Mouse (Mus musculus): ENCODE results near the gene Fbxo28. TPM values are rescaled to one million over a fixed set of nuclear protein-coding genes. Genes with fewer than 3 reads are reported as not detected.

Gene Fbxo28
- polyA plus RNA-seq, 1 experiment: not detected

DNA sequence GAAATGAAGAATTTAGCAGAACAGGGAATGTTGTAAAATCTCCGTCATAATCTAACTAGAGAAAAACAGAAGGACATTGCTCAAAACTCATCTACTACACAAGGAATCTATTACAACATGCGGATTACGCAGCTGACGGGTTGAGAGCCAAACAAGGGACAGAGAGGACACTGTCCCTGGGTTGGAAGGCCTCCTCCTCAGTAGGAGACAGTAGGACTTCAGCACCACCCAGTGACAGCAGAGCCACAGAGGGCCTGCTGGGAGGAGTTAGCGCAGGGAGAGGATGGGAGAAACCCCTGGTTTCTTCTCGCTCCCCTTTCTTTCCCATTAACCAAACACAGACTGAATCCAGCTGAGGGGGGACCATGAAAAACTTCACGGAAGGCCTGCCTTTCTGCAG, 53.6 kb downstream of the Fbxo28 start:
- Histone ChIP-seq H3K4me3 (ENCODE audit: insufficient read depth, low read depth, low read length) (no peak overlapping the region), H3K27ac (ENCODE audit: insufficient read depth, low read depth, low read length) (no peak overlapping the region), H3K4me1 (ENCODE audit: control insufficient read depth, insufficient read depth, low read length) (peaks cover 5% of the 10 kb centered on the region)
- 84% methylated on average over 7 of the region's 7 CpGs for WGBS
- TF ChIP-seq POLR2A (IDR thresholded peaks at IDR 0.05; ENCODE audit: insufficient read depth, low read depth, low read length) (no peak), CTCF (IDR thresholded peaks at IDR 0.05; ENCODE audit: insufficient read depth, low read depth, low read length) (no peak)

DNA sequence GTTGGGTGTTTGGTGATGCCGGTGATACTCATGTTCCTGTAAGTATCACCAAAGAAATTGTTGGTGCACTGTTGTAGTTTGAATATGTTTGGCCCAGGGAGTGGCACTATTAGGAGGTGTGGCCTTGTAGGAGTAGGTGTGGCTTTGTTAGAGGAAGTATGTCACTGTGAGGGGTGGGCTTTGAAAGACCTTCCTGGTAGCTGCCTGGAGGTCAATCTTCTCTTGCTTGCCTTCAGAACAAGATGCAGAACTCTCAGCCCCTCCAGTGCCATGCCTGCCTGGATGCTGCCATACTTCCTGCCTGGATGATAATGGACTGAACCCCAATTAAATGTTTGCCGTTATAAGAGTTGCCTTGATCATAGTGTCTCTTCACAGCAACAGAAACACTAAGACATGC, 56.6 kb downstream of the Fbxo28 start:
- no peak overlapping the region for H3K4me3 ChIP-seq (ENCODE audit: insufficient read depth, low read depth, low read length)
- WGBS: 90% methylated on average over 2 of the region's 2 CpGs
- no peak overlapping the region for H3K27ac ChIP-seq (ENCODE audit: insufficient read depth, low read depth, low read length)
- H3K4me1 ChIP-seq (ENCODE audit: control insufficient read depth, insufficient read depth, low read length): peaks cover 11% of the 10 kb centered on the region
- no peak for TF ChIP-seq POLR2A (IDR thresholded peaks at IDR 0.05; ENCODE audit: insufficient read depth, low read depth, low read length)
- no peak for TF ChIP-seq CTCF (IDR thresholded peaks at IDR 0.05; ENCODE audit: insufficient read depth, low read depth, low read length)

DNA sequence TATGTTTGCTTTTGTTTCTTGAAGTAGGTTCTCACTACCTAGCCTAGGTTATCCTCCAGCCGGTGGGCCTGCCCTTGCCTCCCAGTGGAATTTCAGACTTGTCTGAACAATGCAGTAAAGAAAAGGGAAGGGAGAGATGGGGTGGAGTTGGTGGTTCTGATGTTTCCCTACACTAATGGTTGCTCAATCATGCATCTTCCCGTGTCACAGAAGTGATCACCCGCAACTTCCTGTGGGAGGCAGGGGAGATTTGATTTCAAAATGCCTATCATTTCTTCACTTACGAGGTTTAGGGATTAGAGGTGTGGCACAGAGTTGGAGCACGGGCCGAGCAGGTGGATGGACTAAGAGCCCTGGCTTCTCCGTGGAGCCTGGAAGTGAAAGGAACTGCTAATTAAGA, 58.2 kb downstream of the Fbxo28 start:
- 39% methylated on average over 7 of the region's 7 CpGs for WGBS
- Histone ChIP-seq H3K27ac (ENCODE audit: insufficient read depth, low read depth, low read length) (no peak overlapping the region), H3K4me3 (ENCODE audit: insufficient read depth, low read depth, low read length) (peak overlapping the region; percentile 15), H3K4me1 (ENCODE audit: control insufficient read depth, insufficient read depth, low read length) (peaks cover 13% of the 10 kb centered on the region)
- TF ChIP-seq POLR2A (IDR thresholded peaks at IDR 0.05; ENCODE audit: insufficient read depth, low read depth, low read length) (no peak), CTCF (IDR thresholded peaks at IDR 0.05; ENCODE audit: insufficient read depth, low read depth, low read length) (no peak)

DNA sequence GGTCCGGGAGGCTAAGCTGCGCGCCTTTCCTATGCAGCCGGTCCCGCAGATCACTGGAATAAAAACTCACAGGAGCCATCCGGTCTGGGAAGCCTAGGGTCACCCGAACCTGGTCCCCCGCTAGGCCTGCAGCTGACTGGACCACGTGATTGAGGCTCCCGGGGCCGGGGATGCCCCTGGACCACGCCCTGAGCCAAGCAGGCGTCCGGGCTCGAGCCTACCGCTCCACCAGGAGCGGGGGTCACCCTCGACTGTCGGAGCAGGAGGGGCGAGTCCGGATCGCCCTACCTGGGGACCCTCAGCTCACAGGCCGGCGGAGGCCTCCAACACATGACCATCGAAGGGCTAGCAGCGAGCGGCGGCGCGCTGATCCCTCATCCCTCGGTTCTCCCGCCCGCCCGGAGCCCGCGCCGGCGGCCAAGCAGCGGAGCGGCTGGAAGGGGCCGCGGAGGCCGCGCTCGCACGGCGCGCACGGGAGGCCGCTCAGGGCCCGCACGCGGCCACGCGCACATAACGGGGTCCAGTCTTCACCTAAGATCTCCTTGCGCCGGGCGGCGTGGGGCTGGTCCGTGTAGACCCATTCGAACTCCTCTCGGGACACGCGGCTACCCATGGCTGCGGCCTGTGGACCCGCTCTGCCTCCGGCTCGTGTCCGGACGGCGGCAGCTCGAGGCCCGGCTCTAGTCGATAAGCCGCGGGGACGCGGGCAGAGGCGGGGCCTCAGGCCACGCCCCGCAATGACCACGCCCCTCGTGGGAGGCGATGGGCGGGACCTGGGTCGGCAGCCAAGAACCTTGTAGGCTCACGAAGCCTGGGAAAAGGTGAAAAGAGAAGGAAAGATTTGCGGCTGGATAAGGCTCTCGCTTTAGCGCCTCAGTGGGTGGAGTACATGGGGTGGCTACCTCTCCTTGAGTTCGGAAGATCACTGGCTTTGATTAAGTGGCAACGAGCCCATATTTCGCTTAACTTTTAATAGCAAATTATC, 59.0 kb downstream of the Fbxo28 start, which contains the start of gene Degs1:
Degs1 (minus strand) TSS at position 714 of the 985 bp plus-strand sequence.
- WGBS: under 1% methylated on average over 94 of the region's 94 CpGs
- Histone ChIP-seq H3K4me1 (ENCODE audit: control insufficient read depth, insufficient read depth, low read length) (peaks cover 17% of the 10 kb centered on the region), H3K27ac (ENCODE audit: insufficient read depth, low read depth, low read length) (peak within 1 kb of the TSS; percentile 49), H3K4me3 (ENCODE audit: insufficient read depth, low read depth, low read length) (peak within 1 kb of the TSS; percentile 79)
- TF ChIP-seq CTCF (IDR thresholded peaks at IDR 0.05; ENCODE audit: insufficient read depth, low read depth, low read length): no peak
- peak; percentile 95 for TF ChIP-seq POLR2A (IDR thresholded peaks at IDR 0.05; ENCODE audit: insufficient read depth, low read depth, low read length)

DNA sequence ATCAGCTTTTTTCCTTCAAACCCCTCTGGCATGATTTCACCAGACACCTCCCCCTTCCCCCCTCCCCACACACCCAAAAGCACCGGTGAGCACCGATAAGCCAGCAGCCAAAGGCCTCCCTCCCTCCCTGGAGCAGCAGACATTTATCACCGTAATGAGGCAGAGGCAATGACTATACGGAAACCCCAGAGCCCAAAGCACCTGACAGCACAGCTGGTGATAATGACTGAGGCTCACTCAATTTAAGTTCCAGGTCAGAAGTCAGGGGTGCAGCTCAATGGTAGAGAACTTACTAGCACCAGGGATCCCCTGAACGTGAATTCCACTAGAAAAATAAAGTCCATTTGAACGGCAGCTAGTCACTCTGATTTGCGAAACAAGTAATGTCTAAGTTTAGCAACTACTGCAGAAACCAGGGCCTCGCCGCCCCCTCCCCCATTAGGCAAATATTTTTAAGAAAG, 60.1 kb downstream of the Fbxo28 start:
- peaks cover 17% of the 10 kb centered on the region for H3K4me1 ChIP-seq (ENCODE audit: control insufficient read depth, insufficient read depth, low read length)
- TF ChIP-seq CTCF (IDR thresholded peaks at IDR 0.05; ENCODE audit: insufficient read depth, low read depth, low read length) (no peak), POLR2A (IDR thresholded peaks at IDR 0.05; ENCODE audit: insufficient read depth, low read depth, low read length) (no peak)
- peak overlapping the region; percentile 28 for H3K4me3 ChIP-seq (ENCODE audit: insufficient read depth, low read depth, low read length)
- no peak overlapping the region for H3K27ac ChIP-seq (ENCODE audit: insufficient read depth, low read depth, low read length)
- WGBS: 21% methylated on average over 9 of the region's 9 CpGs

DNA sequence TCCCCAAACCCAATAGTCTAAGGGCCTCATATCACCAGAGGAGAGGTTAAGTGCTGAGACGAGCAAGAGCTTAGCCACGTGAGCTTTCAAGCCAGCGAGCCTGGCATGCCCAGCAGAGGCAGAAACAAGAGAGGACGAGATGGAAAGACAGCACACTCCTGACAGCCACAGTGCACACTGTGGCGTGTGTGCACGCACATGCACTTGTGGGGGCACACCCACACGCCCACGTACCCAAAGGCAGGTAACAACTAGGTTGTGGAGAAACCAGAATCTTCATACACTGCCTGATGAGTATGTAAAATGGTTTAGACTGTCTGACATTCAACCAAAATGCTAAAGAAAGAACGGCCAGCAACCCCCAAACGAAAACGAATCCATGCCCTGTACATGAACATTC, 60.9 kb downstream of the Fbxo28 start:
- 38% methylated on average over 11 of the region's 11 CpGs for WGBS
- H3K27ac ChIP-seq (ENCODE audit: insufficient read depth, low read depth, low read length): no peak overlapping the region
- peaks cover 17% of the 10 kb centered on the region for H3K4me1 ChIP-seq (ENCODE audit: control insufficient read depth, insufficient read depth, low read length)
- TF ChIP-seq CTCF (IDR thresholded peaks at IDR 0.05; ENCODE audit: insufficient read depth, low read depth, low read length) (no peak), POLR2A (IDR thresholded peaks at IDR 0.05; ENCODE audit: insufficient read depth, low read depth, low read length) (no peak)
- H3K4me3 ChIP-seq (ENCODE audit: insufficient read depth, low read depth, low read length): no peak overlapping the region

GRCm38 (mm10) chr1:182280046-182280445, 61.4 kb downstream of the Fbxo28 start:
- WGBS: 86% methylated on average over 6 of the region's 6 CpGs
- Histone ChIP-seq H3K4me1 (ENCODE audit: control insufficient read depth, insufficient read depth, low read length) (peaks cover 17% of the 10 kb centered on the region), H3K27ac (ENCODE audit: insufficient read depth, low read depth, low read length) (no peak overlapping the region), H3K4me3 (ENCODE audit: insufficient read depth, low read depth, low read length) (no peak overlapping the region)
- no peak for TF ChIP-seq POLR2A (IDR thresholded peaks at IDR 0.05; ENCODE audit: insufficient read depth, low read depth, low read length)
- no peak for TF ChIP-seq CTCF (IDR thresholded peaks at IDR 0.05; ENCODE audit: insufficient read depth, low read depth, low read length)

GRCm38 (mm10) chr1:182279436-182279835, 62.0 kb downstream of the Fbxo28 start:
- Histone ChIP-seq H3K27ac (ENCODE audit: insufficient read depth, low read depth, low read length) (no peak overlapping the region), H3K4me1 (ENCODE audit: control insufficient read depth, insufficient read depth, low read length) (peaks cover 17% of the 10 kb centered on the region), H3K4me3 (ENCODE audit: insufficient read depth, low read depth, low read length) (no peak overlapping the region)
- WGBS: 94% methylated on average over 4 of the region's 4 CpGs
- no peak for TF ChIP-seq CTCF (IDR thresholded peaks at IDR 0.05; ENCODE audit: insufficient read depth, low read depth, low read length)
- no peak for TF ChIP-seq POLR2A (IDR thresholded peaks at IDR 0.05; ENCODE audit: insufficient read depth, low read depth, low read length)

- Histone ChIP-seq H3K27ac (ENCODE audit: insufficient read depth, low read depth, low read length) (no peak overlapping the region), H3K4me1 (ENCODE audit: control insufficient read depth, insufficient read depth, low read length) (peaks cover 9% of the 10 kb centered on the region), H3K4me3 (ENCODE audit: insufficient read depth, low read depth, low read length) (no peak overlapping the region)
- no peak for TF ChIP-seq POLR2A (IDR thresholded peaks at IDR 0.05; ENCODE audit: insufficient read depth, low read depth, low read length)
- TF ChIP-seq CTCF (IDR thresholded peaks at IDR 0.05; ENCODE audit: insufficient read depth, low read depth, low read length): no peak
- 92% methylated on average over 6 of the region's 6 CpGs for WGBS
These were observed 66.3 kb downstream of the Fbxo28 start for GRCm38 (mm10) chr1:182275109-182275508.

Data from olfactory bulb, adult 2 months (tissue).